Mouse (Mus musculus) small intestine, adult 2 months (tissue): ENCODE results near the gene Mtus2.

Source experiments
- CTCF ChIP-seq: fragments of 200-500 bp; IDR thresholded peaks from 2 replicates; pipeline ENCODE4 v1.5.1; 2012; ENCODE audit warnings: low read depth, mild to moderate bottlenecking, control low read depth, inconsistent platforms, low read length, moderate library complexity, mixed read lengths; ENCODE audit not compliant: insufficient replicate concordance, insufficient read length; ENCODE audit errors: extremely low read depth
- POLR2A ChIP-seq: fragments of 200-500 bp; IDR thresholded peaks from 2 replicates; pipeline ENCODE4 v1.6.1; 2012; ENCODE audit warnings: low read depth, mild to moderate bottlenecking, control low read depth, inconsistent platforms, low read length, moderate library complexity

- TF ChIP-seq POLR2A (no peak), CTCF (no peak)
These were observed 102.2 kb downstream of the Mtus2 start for GRCm38 (mm10) chr5:148059339-148059738.
